Mouse (Mus musculus): Measurements from ENCODE around the gene Grhl1.

DNA sequence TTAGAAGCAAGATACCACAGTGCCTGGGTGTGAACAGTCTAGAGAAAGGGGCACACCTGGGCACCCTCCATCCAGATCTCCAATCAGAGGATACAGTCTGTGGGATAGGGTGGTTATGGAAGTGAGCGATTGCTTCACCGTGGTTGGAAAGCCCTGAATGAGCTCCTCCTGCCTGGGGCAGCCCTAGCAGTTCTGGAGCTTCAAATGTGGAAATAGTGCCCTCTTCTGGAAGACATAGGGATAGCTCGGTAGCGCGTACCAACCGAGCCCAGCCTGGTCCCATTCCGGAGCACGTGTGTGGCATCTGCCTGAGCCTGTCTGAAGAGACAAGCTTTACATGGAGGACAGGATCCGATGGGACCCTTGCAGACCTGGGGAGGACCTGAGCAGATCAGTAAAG lies 28.7 kb downstream of the Grhl1 start:
- TF ChIP-seq CTCF (IDR thresholded peaks at IDR 0.05; ENCODE audit: extremely low read depth, insufficient read length, insufficient replicate concordance, low read depth, low read length): peak; percentile 85; the same call in 1 of the 2 replicates
- TF ChIP-seq POLR2A (IDR thresholded peaks at IDR 0.05; ENCODE audit: low read depth, low read length): no peak

All from small intestine, adult 2 months (tissue).